ENCODE assay signal across 20 mouse cellular contexts in the genomic region with DNA sequence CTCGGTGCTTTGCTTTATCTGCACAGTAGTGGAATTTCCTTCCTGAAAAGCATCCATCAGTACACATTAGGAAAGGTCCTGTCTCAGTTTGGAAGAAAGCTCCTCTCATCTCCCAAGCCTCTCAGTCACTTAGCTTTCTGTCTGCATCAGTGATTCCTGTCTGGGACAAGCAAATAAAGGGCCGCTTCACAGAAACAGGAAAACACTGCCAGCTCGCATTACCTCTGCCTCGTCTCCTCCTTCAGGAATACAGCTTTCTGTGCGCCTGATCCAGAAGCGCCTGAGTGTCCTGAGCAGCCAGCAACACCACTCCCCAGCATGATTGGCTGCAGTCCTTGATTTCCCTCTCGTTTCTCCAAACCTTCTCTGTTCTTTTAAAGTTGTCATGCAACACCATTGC.
DNase-seq lines count a peak whose midpoint lies in the region; ATAC-seq and TF ChIP-seq lines count a peak whose summit lies in the region.
"Had no signal": no experiment of that assay in that cellular context is flagged by ENCODE, and none has a peak within 500 bp of the region (broad histone marks: within the 10 kb centered on the region; RNA-seq: fewer than 3 reads in every experiment).

No protein-coding gene starts in this region.

- no peak for TF ChIP-seq EP300 in stomach, postnatal 0 days (optimal IDR thresholded peaks at IDR 0.05)

- no peak overlapping the region for H3K4me2 ChIP-seq in hindbrain, postnatal 0 days (ENCODE audit: low read depth, low read length)
- no peak overlapping the region for H3K4me2 ChIP-seq in hindbrain, embryonic 14.5 days (replicated peaks)
- H3K4me2 ChIP-seq in midbrain, postnatal 0 days (ENCODE audit: low read depth, low read length, poor library complexity, severe bottlenecking), result no peak overlapping the region
- H3K4me2 ChIP-seq in midbrain, embryonic 11.5 days, result no peak overlapping the region
- no peak overlapping the region for H3K4me2 ChIP-seq in stomach, postnatal 0 days (replicated peaks; ENCODE audit: low read depth)
- H3K4me2 ChIP-seq: embryonic facial prominence, embryonic 13.5 days; heart, embryonic 12.5 days; hindbrain, embryonic 13.5 days had no signal

- H3K9me3 ChIP-seq in hindbrain, postnatal 0 days (ENCODE audit: low read length), result no peaks in the 10 kb centered on the region
- no peaks in the 10 kb centered on the region for H3K9me3 ChIP-seq in hindbrain, embryonic 14.5 days (ENCODE audit: control insufficient read depth, low read length)
- no peaks in the 10 kb centered on the region for H3K9me3 ChIP-seq in midbrain, postnatal 0 days (ENCODE audit: low read length)
- H3K9me3 ChIP-seq in midbrain, embryonic 11.5 days (ENCODE audit: control insufficient read depth, low read length), result peaks cover 3% of the 10 kb centered on the region; the same call in 1 of the 2 replicates
- no peaks in the 10 kb centered on the region for H3K9me3 ChIP-seq in stomach, postnatal 0 days (ENCODE audit: control insufficient read depth, low read length)
- H3K9me3 ChIP-seq: hindbrain, embryonic 13.5 days had no signal

- H3K27me3 ChIP-seq in hindbrain, postnatal 0 days (ENCODE audit: insufficient read depth, low read length), result no peaks in the 10 kb centered on the region
- H3K27me3 ChIP-seq in hindbrain, embryonic 14.5 days (ENCODE audit: control insufficient read depth, insufficient read depth, low read length), result no peaks in the 10 kb centered on the region
- no peaks in the 10 kb centered on the region for H3K27me3 ChIP-seq in midbrain, postnatal 0 days (ENCODE audit: insufficient read depth, low read length)
- no peaks in the 10 kb centered on the region for H3K27me3 ChIP-seq in midbrain, embryonic 11.5 days (ENCODE audit: control insufficient read depth, insufficient read depth, low read length)
- no peaks in the 10 kb centered on the region for H3K27me3 ChIP-seq in stomach, postnatal 0 days (ENCODE audit: control insufficient read depth, insufficient read depth, low read length)
- H3K27me3 ChIP-seq: embryonic facial prominence, embryonic 13.5 days; heart, embryonic 12.5 days; hindbrain, embryonic 13.5 days had no signal

- no peak overlapping the region for H3K27ac ChIP-seq in hindbrain, postnatal 0 days
- H3K27ac ChIP-seq in hindbrain, embryonic 14.5 days, result no peak overlapping the region
- H3K27ac ChIP-seq in midbrain, postnatal 0 days (ENCODE audit: low read depth, low read length), result no peak overlapping the region
- no peak overlapping the region for H3K27ac ChIP-seq in midbrain, embryonic 11.5 days (ENCODE audit: low read depth, low read length)
- H3K27ac ChIP-seq in stomach, postnatal 0 days (replicated peaks), result no peak overlapping the region
- H3K27ac ChIP-seq: embryonic facial prominence, embryonic 13.5 days; hindbrain, embryonic 13.5 days had no signal

- H3K36me3 ChIP-seq in hindbrain, postnatal 0 days (ENCODE audit: insufficient read depth, low read length), result no peaks in the 10 kb centered on the region
- H3K36me3 ChIP-seq in hindbrain, embryonic 14.5 days (replicated peaks; ENCODE audit: control insufficient read depth, insufficient read depth), result no peaks in the 10 kb centered on the region
- H3K36me3 ChIP-seq in midbrain, postnatal 0 days (ENCODE audit: insufficient read depth, low read length), result no peaks in the 10 kb centered on the region
- no peaks in the 10 kb centered on the region for H3K36me3 ChIP-seq in midbrain, embryonic 11.5 days (ENCODE audit: control insufficient read depth, insufficient read depth, low read length)
- no peaks in the 10 kb centered on the region for H3K36me3 ChIP-seq in stomach, postnatal 0 days (ENCODE audit: control insufficient read depth, insufficient read depth, low read length)
- H3K36me3 ChIP-seq: embryonic facial prominence, embryonic 13.5 days; G1E; heart, embryonic 12.5 days; hindbrain, embryonic 13.5 days had no signal

- 55% methylated on average over 7 of the region's 7 CpGs for WGBS in hindbrain, postnatal 0 days
- 71% methylated on average over 7 of the region's 7 CpGs for WGBS in hindbrain, embryonic 14.5 days
- WGBS in midbrain, postnatal 0 days, result 63% methylated on average over 7 of the region's 7 CpGs
- whole genome bisulfite sequencing in midbrain, embryonic 11.5 days, result 82% methylated on average over 7 of the region's 7 CpGs
- 81% methylated on average over 7 of the region's 7 CpGs for WGBS in stomach, postnatal 0 days

- ATAC-seq in hindbrain, postnatal 0 days, result 0 out of 2 replicates have a peak, but pooled peaks have one; percentile 29
- no peak for ATAC-seq in hindbrain, embryonic 14.5 days (ENCODE audit: low FRiP score)
- ATAC-seq in midbrain, postnatal 0 days (ENCODE audit: low FRiP score), result no peak
- ATAC-seq in midbrain, embryonic 11.5 days (ENCODE audit: low FRiP score), result no peak
- no peak for ATAC-seq in stomach, postnatal 0 days (ENCODE audit: low FRiP score, low TSS enrichment)
- ATAC-seq: CD4-positive, CD25-positive, alpha-beta regulatory T cell, adult 4 months; forebrain, embryonic 14.5 days; intestine, postnatal 0 days had no signal

- H3K4me3 ChIP-seq in hindbrain, postnatal 0 days (ENCODE audit: low read length), result no peak overlapping the region
- no peak overlapping the region for H3K4me3 ChIP-seq in hindbrain, embryonic 14.5 days (replicated peaks; ENCODE audit: low read length)
- H3K4me3 ChIP-seq in midbrain, postnatal 0 days (ENCODE audit: low read depth, low read length), result no peak overlapping the region
- no peak overlapping the region for H3K4me3 ChIP-seq in midbrain, embryonic 11.5 days (ENCODE audit: low read depth, low read length)
- no peak overlapping the region for H3K4me3 ChIP-seq in stomach, postnatal 0 days (ENCODE audit: low read depth, low read length)
- H3K4me3 ChIP-seq: embryonic facial prominence, embryonic 13.5 days; heart, embryonic 12.5 days; hindbrain, embryonic 13.5 days had no signal

- H3K4me1 ChIP-seq in hindbrain, postnatal 0 days (ENCODE audit: insufficient read depth, low read length), result no peaks in the 10 kb centered on the region
- peaks cover 24% of the 10 kb centered on the region; the same call in 1 of the 2 replicates for H3K4me1 ChIP-seq in hindbrain, embryonic 14.5 days (replicated peaks; ENCODE audit: control insufficient read depth, insufficient read depth, low read length)
- no peaks in the 10 kb centered on the region for H3K4me1 ChIP-seq in midbrain, postnatal 0 days (ENCODE audit: insufficient read depth, low read length)
- H3K4me1 ChIP-seq in midbrain, embryonic 11.5 days (ENCODE audit: control insufficient read depth, insufficient read depth, low read length), result peaks cover 12% of the 10 kb centered on the region
- H3K4me1 ChIP-seq in stomach, postnatal 0 days (replicated peaks; ENCODE audit: control insufficient read depth, insufficient read depth), result no peaks in the 10 kb centered on the region

- TF ChIP-seq CTCF in hindbrain, postnatal 0 days (IDR thresholded peaks at IDR 0.05; ENCODE audit: low read depth), result no peak
- no peak for TF ChIP-seq CTCF in midbrain, postnatal 0 days (IDR thresholded peaks at IDR 0.05)
- TF ChIP-seq CTCF in stomach, postnatal 0 days (IDR thresholded peaks at IDR 0.05; ENCODE audit: low read depth), result no peak

- H3K9ac ChIP-seq in hindbrain, postnatal 0 days (replicated peaks; ENCODE audit: low read length), result no peak overlapping the region
- no peak overlapping the region for H3K9ac ChIP-seq in hindbrain, embryonic 14.5 days
- H3K9ac ChIP-seq in midbrain, postnatal 0 days (replicated peaks; ENCODE audit: low read length, poor library complexity, severe bottlenecking), result no peak overlapping the region
- H3K9ac ChIP-seq in midbrain, embryonic 11.5 days (ENCODE audit: low read length), result no peak overlapping the region
- H3K9ac ChIP-seq in stomach, postnatal 0 days (ENCODE audit: low read length), result no peak overlapping the region
- H3K9ac ChIP-seq: embryonic facial prominence, embryonic 13.5 days; heart, embryonic 12.5 days; hindbrain, embryonic 13.5 days had no signal

- DNase-seq in cerebellum, postnatal 10 days, result peak; percentile 47 to 63
- no peak for DNase-seq in cerebellum, postnatal 36 days
- DNase-seq in hindbrain, postnatal 0 days (ENCODE audit: low spot score), result peak; percentile 47
- DNase-seq in hindbrain, embryonic 14.5 days (ENCODE audit: low spot score), result no peak
- peak; percentile 42 for DNase-seq in midbrain, postnatal 0 days (ENCODE audit: low spot score)
- DNase-seq in midbrain, embryonic 11.5 days (ENCODE audit: low spot score, missing footprints), result no peak
- DNase-seq in retina, postnatal 7 days (ENCODE audit: low read depth, low spot score), result peak; percentile 16
- DNase-seq in stomach, postnatal 0 days (ENCODE audit: low spot score), result no peak
- DNase-seq: adrenal gland, postnatal 10 days; B cell, adult 2 months; cerebellum, adult 11-12 months; cerebellum, adult 9-10 months; heart, postnatal 36 days had no signal

Comparison
In these comparisons a context has a peak if more than half of its experiments do, and no peak if none do; other contexts are left out.
1. DNase-seq: peak in cerebellum, postnatal 10 days (2 of 2), hindbrain, postnatal 0 days (single experiment), midbrain, postnatal 0 days (single experiment) and retina, postnatal 7 days (single experiment); none in cerebellum, postnatal 36 days (0 of 2), hindbrain, embryonic 14.5 days (single experiment), midbrain, embryonic 11.5 days (single experiment) and stomach, postnatal 0 days (single experiment).